Mouse (Mus musculus) testis, adult 2 months (tissue): Measurements from ENCODE around the gene Aif1.

ENCODE experiments used
- CTCF ChIP-seq: fragments of 200-500 bp; IDR thresholded peaks from 2 replicates; pipeline ENCODE4 v1.5.1; 2012; ENCODE audit warnings: low read depth, mild to moderate bottlenecking, inconsistent platforms, low read length, moderate library complexity; ENCODE audit not compliant: control insufficient read depth, insufficient read depth, insufficient replicate concordance
- POLR2A ChIP-seq: fragments of 200-500 bp; IDR thresholded peaks from 2 replicates; pipeline ENCODE4 v1.6.1; 2012; ENCODE audit warnings: low read depth, mild to moderate bottlenecking, inconsistent platforms, low read length, moderate library complexity; ENCODE audit not compliant: control insufficient read depth

DNA sequence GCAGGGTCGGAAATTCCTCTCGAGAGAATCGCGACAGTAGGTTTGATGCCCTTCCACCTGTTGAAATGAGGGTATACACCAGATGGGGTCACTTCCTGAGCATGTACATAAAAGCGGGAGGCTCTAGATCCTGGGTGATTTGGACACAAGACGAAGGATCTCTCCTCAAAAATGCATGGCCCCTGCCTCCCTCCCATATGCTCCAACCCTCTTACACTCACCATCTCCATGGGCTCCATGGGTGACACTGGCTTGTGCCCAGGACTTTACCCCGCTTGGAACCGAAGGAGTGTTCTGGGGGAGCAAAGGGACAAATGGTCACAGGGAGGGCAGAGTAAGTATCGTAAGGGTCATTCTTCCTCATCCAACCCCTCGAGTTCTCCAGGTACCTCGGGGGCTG is 14.4 kb downstream of the Aif1 start:
- no peak for TF ChIP-seq POLR2A
- TF ChIP-seq CTCF: no peak
